Mouse (Mus musculus): ENCODE results near the gene Aim2. TPM values are rescaled to one million over a fixed set of nuclear protein-coding genes. Genes with fewer than 3 reads are reported as not detected.

Gene Aim2
- polyA plus RNA-seq, 1 experiment from 2014 or later: 3.5 TPM

- peak within 1 kb of the TSS; percentile 83 for H3K4me2 ChIP-seq (ENCODE audit: low read depth)
- under 1% methylated on average over 45 of the region's 46 CpGs for WGBS
- H3K4me1 ChIP-seq (ENCODE audit: control insufficient read depth, insufficient read depth, low read length): peaks cover 12% of the 10 kb centered on the region
- no peaks in the 10 kb centered on the region for H3K27me3 ChIP-seq (ENCODE audit: control insufficient read depth, insufficient read depth, low read length)
- no peaks in the 10 kb centered on the region for H3K9me3 ChIP-seq (ENCODE audit: control insufficient read depth, low read length)
- H3K27ac ChIP-seq (ENCODE audit: low read depth, low read length): peak within 1 kb of the TSS; percentile 47; the same call in 1 of the 2 replicates
- peak; percentile 81 for DNase-seq (ENCODE audit: low spot score)
- no peaks in the 10 kb centered on the region for H3K36me3 ChIP-seq (ENCODE audit: control insufficient read depth, insufficient read depth, low read length)
- peak within 1 kb of the TSS; percentile 69 for H3K9ac ChIP-seq (ENCODE audit: low read length)
- H3K4me3 ChIP-seq (ENCODE audit: low read depth, low read length): peak within 1 kb of the TSS; percentile 67
- ATAC-seq (ENCODE audit: insufficient read depth, low FRiP score, low TSS enrichment): peak; percentile 90
Measured at GRCm38 (mm10) chr1:173367356-173368046, 16.8 kb downstream of the Aim2 start, which contains the start of gene Cadm3. Gene Cadm3 (minus strand): TSS chr1:173367695.

GRCm38 (mm10) chr1:173369611-173370010, 18.9 kb downstream of the Aim2 start:
- Histone ChIP-seq H3K4me3 (ENCODE audit: low read depth, low read length) (no peak overlapping the region), H3K27ac (ENCODE audit: low read depth, low read length) (no peak overlapping the region)
- 79% methylated on average over 2 of the region's 2 CpGs for WGBS

DNA sequence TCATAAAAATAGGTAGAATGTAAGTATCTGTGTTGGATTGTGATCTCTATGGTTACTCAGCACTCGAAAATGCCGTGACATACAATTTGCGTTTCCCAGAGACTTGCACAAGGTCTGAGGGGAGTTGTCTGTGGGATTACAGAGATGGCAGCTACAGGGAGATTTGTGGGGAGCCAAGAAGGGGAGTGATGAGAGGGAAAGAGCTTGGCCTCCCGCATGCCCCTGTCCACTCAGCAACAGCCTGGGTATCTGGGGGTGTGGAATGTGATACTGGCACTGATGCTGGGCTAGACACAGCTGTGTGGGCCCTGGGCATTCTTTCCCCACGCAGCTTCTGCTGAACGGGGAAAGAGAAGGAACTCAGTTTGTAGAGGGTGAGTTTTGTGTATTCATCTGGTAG, 19.8 kb downstream of the Aim2 start:
- DNase-seq (ENCODE audit: low spot score): no peak
- Histone ChIP-seq H3K4me3 (ENCODE audit: low read depth, low read length) (no peak overlapping the region), H3K36me3 (ENCODE audit: control insufficient read depth, insufficient read depth, low read length) (no peaks in the 10 kb centered on the region), H3K9ac (ENCODE audit: low read length) (no peak overlapping the region), H3K27ac (ENCODE audit: low read depth, low read length) (no peak overlapping the region), H3K4me2 (ENCODE audit: low read depth) (no peak overlapping the region), H3K9me3 (ENCODE audit: control insufficient read depth, low read length) (no peaks in the 10 kb centered on the region), H3K27me3 (ENCODE audit: control insufficient read depth, insufficient read depth, low read length) (no peaks in the 10 kb centered on the region), H3K4me1 (ENCODE audit: control insufficient read depth, insufficient read depth, low read length) (peaks cover 12% of the 10 kb centered on the region)
- 73% methylated on average over 6 of the region's 6 CpGs for WGBS
- no peak for ATAC-seq (ENCODE audit: insufficient read depth, low FRiP score, low TSS enrichment)

More at GRCm38 (mm10) chr1:173369611-173370010, 18.9 kb downstream of the Aim2 start:
- H3K4me2 ChIP-seq (ENCODE audit: low read depth): no peak overlapping the region
- H3K27me3 ChIP-seq (ENCODE audit: control insufficient read depth, insufficient read depth, low read length): no peaks in the 10 kb centered on the region
- no peak for DNase-seq (ENCODE audit: low spot score)
- no peaks in the 10 kb centered on the region for H3K36me3 ChIP-seq (ENCODE audit: control insufficient read depth, insufficient read depth, low read length)
- peaks cover 12% of the 10 kb centered on the region for H3K4me1 ChIP-seq (ENCODE audit: control insufficient read depth, insufficient read depth, low read length)
- no peak for ATAC-seq (ENCODE audit: insufficient read depth, low FRiP score, low TSS enrichment)
- no peak overlapping the region for H3K9ac ChIP-seq (ENCODE audit: low read length)
- H3K9me3 ChIP-seq (ENCODE audit: control insufficient read depth, low read length): no peaks in the 10 kb centered on the region

DNA sequence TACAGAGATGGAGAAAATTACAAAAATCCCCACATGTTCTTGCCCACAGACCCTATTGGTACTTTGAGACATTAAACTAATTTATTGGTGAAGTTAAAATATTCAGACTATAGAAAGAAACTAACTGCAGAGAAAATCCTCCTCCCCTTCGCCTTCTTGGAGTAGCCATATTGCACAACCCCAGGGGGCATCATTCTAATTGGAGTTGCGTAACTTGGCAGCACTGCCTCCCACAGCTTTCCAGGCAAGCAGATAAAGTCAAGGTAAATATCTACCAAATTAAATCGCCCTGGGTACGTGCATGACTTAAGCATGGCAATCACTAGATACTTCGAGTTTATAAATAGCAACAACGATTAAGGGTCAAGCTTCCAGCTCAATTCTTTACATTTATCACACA, 20.9 kb downstream of the Aim2 start:
- no peak overlapping the region for H3K27ac ChIP-seq (ENCODE audit: low read depth, low read length)
- no peak for ATAC-seq (ENCODE audit: insufficient read depth, low FRiP score, low TSS enrichment)
- H3K4me3 ChIP-seq (ENCODE audit: low read depth, low read length): no peak overlapping the region
- H3K4me1 ChIP-seq (ENCODE audit: control insufficient read depth, insufficient read depth, low read length): peaks cover 1% of the 10 kb centered on the region; the same call in 1 of the 2 replicates
- H3K4me2 ChIP-seq (ENCODE audit: low read depth): no peak overlapping the region
- H3K9me3 ChIP-seq (ENCODE audit: control insufficient read depth, low read length): no peaks in the 10 kb centered on the region
- WGBS: 81% methylated on average over 6 of the region's 6 CpGs
- no peaks in the 10 kb centered on the region for H3K36me3 ChIP-seq (ENCODE audit: control insufficient read depth, insufficient read depth, low read length)
- DNase-seq (ENCODE audit: low spot score): no peak
- no peak overlapping the region for H3K9ac ChIP-seq (ENCODE audit: low read length)
- no peaks in the 10 kb centered on the region for H3K27me3 ChIP-seq (ENCODE audit: control insufficient read depth, insufficient read depth, low read length)

- Histone ChIP-seq H3K4me1 (ENCODE audit: control insufficient read depth, insufficient read depth, low read length) (no peaks in the 10 kb centered on the region; the same call in 1 of the 2 replicates), H3K27ac (ENCODE audit: low read depth, low read length) (no peak overlapping the region), H3K27me3 (ENCODE audit: control insufficient read depth, insufficient read depth, low read length) (no peaks in the 10 kb centered on the region), H3K4me3 (ENCODE audit: low read depth, low read length) (no peak overlapping the region), H3K9me3 (ENCODE audit: control insufficient read depth, low read length) (no peaks in the 10 kb centered on the region), H3K36me3 (ENCODE audit: control insufficient read depth, insufficient read depth, low read length) (no peaks in the 10 kb centered on the region), H3K4me2 (ENCODE audit: low read depth) (no peak overlapping the region), H3K9ac (ENCODE audit: low read length) (no peak overlapping the region)
- DNase-seq (ENCODE audit: low spot score) (no peak), ATAC-seq (ENCODE audit: insufficient read depth, low FRiP score, low TSS enrichment) (no peak)
- WGBS: 82% methylated on average over 7 of the region's 7 CpGs
Measured at GRCm38 (mm10) chr1:173374020-173374419, 23.3 kb downstream of the Aim2 start.

GRCm38 (mm10) chr1:173377380-173378112, 26.9 kb downstream of the Aim2 start:
- WGBS: 39% methylated on average over 13 of the region's 13 CpGs
- Histone ChIP-seq H3K36me3 (ENCODE audit: control insufficient read depth, insufficient read depth, low read length) (no peaks in the 10 kb centered on the region), H3K9me3 (ENCODE audit: control insufficient read depth, low read length) (no peaks in the 10 kb centered on the region), H3K4me3 (ENCODE audit: low read depth, low read length) (no peak overlapping the region), H3K27ac (ENCODE audit: low read depth, low read length) (no peak overlapping the region), H3K27me3 (ENCODE audit: control insufficient read depth, insufficient read depth, low read length) (no peaks in the 10 kb centered on the region), H3K4me2 (ENCODE audit: low read depth) (no peak overlapping the region), H3K4me1 (ENCODE audit: control insufficient read depth, insufficient read depth, low read length) (no peaks in the 10 kb centered on the region; the same call in 1 of the 2 replicates), H3K9ac (ENCODE audit: low read length) (no peak overlapping the region)
- ATAC-seq (ENCODE audit: insufficient read depth, low FRiP score, low TSS enrichment) (peak; percentile 64; the same call in 1 of the 2 replicates), DNase-seq (ENCODE audit: low spot score) (peak; percentile 66)

DNA sequence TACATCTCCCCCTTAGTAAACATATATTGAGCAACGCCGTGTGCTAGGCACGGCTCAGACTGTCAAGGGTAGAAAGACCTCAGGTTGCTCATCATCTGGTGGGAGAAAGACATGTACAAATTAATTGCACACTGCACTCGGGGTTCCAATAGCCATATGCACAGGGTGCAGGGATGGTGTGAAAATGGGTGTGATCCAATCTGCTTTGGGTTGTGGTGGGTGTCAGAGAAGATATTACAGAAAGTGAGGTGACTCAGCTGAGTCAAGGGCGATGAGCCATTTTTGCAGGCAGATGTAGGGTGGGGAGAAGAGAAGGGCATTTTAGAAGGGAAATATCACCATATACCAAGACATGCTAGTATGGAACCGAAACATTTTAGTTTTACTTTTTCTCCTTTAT, 30.8 kb downstream of the Aim2 start:
- no peak overlapping the region for H3K27ac ChIP-seq (ENCODE audit: low read depth, low read length)
- no peak overlapping the region for H3K4me3 ChIP-seq (ENCODE audit: low read depth, low read length)
- H3K4me2 ChIP-seq (ENCODE audit: low read depth): no peak overlapping the region
- no peak overlapping the region for H3K9ac ChIP-seq (ENCODE audit: low read length)
- no peaks in the 10 kb centered on the region; the same call in 1 of the 2 replicates for H3K4me1 ChIP-seq (ENCODE audit: control insufficient read depth, insufficient read depth, low read length)
- ATAC-seq (ENCODE audit: insufficient read depth, low FRiP score, low TSS enrichment): no peak
- WGBS: 87% methylated on average over 6 of the region's 6 CpGs
- no peak for DNase-seq (ENCODE audit: low spot score)
- H3K36me3 ChIP-seq (ENCODE audit: control insufficient read depth, insufficient read depth, low read length): no peaks in the 10 kb centered on the region
- no peaks in the 10 kb centered on the region for H3K27me3 ChIP-seq (ENCODE audit: control insufficient read depth, insufficient read depth, low read length)
- no peaks in the 10 kb centered on the region for H3K9me3 ChIP-seq (ENCODE audit: control insufficient read depth, low read length)

DNA sequence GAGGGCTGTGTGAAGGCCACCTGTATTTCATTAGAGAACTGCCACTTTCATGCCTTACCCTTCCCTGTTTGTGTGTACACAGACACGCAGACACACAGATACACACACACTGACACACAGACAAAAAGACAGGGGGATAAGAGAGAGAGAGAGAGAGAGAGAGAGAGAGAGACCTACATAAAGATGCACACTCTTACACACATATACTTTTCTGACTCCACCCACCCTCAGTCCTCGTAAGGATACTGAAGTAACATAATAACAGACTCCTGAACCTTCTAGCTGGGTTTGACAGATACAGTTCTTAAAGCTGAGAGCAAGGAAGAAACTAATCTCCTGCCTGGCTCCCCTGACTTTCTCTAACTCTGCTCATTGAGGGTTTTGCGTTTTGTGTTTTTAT, 38.8 kb downstream of the Aim2 start:
- 20% methylated on average over 3 of the region's 3 CpGs for WGBS
- H3K4me3 ChIP-seq (ENCODE audit: low read depth, low read length): peak overlapping the region; percentile 19
- H3K4me1 ChIP-seq (ENCODE audit: control insufficient read depth, insufficient read depth, low read length): peaks cover 7% of the 10 kb centered on the region; the same call in 1 of the 2 replicates
- no peaks in the 10 kb centered on the region for H3K27me3 ChIP-seq (ENCODE audit: control insufficient read depth, insufficient read depth, low read length)
- peak overlapping the region; percentile 41 for H3K9ac ChIP-seq (ENCODE audit: low read length)
- H3K27ac ChIP-seq (ENCODE audit: low read depth, low read length): peak overlapping the region; percentile 72
- ATAC-seq (ENCODE audit: insufficient read depth, low FRiP score, low TSS enrichment) (no peak), DNase-seq (ENCODE audit: low spot score) (no peak)
- H3K4me2 ChIP-seq (ENCODE audit: low read depth): peak overlapping the region; percentile 33
- no peaks in the 10 kb centered on the region for H3K36me3 ChIP-seq (ENCODE audit: control insufficient read depth, insufficient read depth, low read length)
- no peaks in the 10 kb centered on the region for H3K9me3 ChIP-seq (ENCODE audit: control insufficient read depth, low read length)
